Mouse (Mus musculus) spleen, adult 2 months (tissue): ENCODE measurements around the gene Sh3bp5.

Experiments used
- CTCF ChIP-seq: fragments of 200-500 bp; IDR thresholded peaks from 2 replicates; pipeline ENCODE4 v1.5.1; 2011; ENCODE audit warnings: mild to moderate bottlenecking, inconsistent platforms; ENCODE audit not compliant: insufficient read depth, insufficient read length, insufficient replicate concordance; ENCODE audit errors: extremely low read depth
- POLR2A ChIP-seq: fragments of 200-500 bp; IDR thresholded peaks from 2 replicates; pipeline ENCODE4 v1.6.1; 2011; ENCODE audit warnings: low read depth, low read length, inconsistent platforms

DNA sequence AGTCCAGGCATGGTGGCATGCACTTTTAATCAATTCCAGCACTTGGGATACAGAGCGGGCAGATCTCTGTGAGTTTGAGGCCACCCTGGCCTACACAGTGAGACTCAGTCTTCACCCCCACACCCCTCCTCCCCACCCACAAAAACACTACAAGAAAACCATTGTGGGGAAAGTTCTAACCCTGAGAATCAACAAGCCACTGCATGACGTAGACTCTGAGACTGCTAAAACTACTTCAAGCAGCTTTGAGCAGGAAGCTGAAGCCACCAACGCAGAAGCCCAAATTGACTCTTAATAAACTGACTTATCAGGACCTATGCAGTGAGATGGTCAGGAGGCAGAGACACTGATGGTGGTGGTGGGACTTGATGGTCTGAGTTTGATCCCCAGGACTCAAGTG is 36.6 kb downstream of the Sh3bp5 start:
- no peak for TF ChIP-seq POLR2A
- TF ChIP-seq CTCF: no peak
